Mouse (Mus musculus): ENCODE results near the gene Brf1. TPM values are rescaled to one million over a fixed set of nuclear protein-coding genes. Genes with fewer than 3 reads are reported as not detected.

The Brf1 gene
- polyA plus RNA-seq, 1 experiment: 67.8 TPM

DNA sequence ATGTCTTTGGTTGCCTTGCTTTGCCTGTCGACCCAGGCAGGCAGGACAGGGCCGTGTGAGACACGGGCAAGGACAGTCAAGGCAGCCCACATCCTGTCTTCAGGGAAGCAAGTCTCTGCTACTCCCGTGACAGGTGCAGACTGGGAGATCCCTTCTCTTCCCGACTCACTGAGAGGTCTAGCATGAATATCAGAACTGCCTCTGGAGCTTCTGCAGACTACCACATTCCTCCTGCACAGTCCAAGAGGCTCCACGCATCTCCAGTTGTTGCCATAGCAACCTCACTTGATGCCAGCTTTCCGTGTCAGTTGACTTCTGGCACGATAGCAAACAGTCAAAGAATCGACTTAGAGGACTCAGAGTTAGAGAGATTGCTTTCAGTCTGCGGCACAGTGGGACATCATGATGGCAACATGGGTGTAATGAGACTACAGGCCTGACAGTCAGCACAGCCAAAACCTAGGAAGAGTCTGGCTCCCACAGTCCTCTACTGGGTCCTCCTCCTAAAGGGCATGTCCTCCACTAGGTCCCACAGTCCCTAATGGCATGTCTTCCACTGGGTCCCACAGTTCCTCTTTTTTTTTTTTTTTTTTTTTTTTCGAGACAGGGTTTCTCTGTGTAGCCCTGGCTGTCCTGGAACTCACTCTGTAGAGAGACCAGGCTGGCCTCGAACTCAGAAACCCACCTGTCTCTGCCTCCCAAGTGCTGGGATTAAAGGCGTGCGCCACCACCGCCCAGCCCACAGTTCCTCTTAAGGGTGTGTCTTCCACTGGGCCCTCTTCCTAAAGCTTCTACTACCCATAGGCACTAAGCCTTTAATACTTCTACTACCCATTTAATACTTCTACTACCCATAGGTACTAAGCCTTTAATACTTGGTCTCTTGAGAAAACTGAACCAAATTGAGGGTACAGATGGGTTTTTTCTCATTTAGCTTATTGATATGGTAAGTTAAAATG lies 41.3 kb upstream of the Brf1 start:
- TF ChIP-seq CTCF (IDR thresholded peaks at IDR 0.05; ENCODE audit: control insufficient read depth, insufficient read depth, insufficient replicate concordance, low read depth, low read length): no peak
- no peak for TF ChIP-seq POLR2A (IDR thresholded peaks at IDR 0.05; ENCODE audit: control insufficient read depth, low read depth, low read length)
- Histone ChIP-seq H3K36me3 (ENCODE audit: control insufficient read depth, insufficient read depth, low read length) (no peaks in the 10 kb centered on the region), H3K4me1 (ENCODE audit: control insufficient read depth, insufficient read depth, low read length) (peaks cover 2% of the 10 kb centered on the region), H3K27me3 (ENCODE audit: control insufficient read depth, insufficient read depth, low read length) (no peaks in the 10 kb centered on the region), H3K4me3 (ENCODE audit: control insufficient read depth, low read depth, low read length) (no peak overlapping the region), H3K27ac (ENCODE audit: control insufficient read depth, insufficient read depth, low read depth, low read length) (no peak overlapping the region)

DNA sequence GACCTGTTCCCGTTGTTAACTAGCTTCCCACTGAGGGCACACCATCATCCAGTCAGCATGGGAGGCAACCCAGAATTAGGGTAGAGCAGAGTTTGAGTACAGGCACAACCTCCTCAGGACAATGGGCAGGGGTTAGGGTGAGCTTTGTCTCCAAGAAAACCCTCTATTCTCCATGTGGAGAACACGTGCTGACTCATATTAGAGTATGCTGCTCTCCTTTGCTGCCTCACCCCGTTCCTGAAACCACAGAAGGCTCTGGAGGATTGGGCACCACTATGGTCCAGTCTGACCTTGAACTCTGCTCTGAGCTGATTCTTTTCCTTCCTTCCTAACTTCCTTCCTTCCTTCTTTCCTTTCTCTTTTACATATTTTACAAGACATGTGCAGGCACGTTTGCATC lies 37.9 kb upstream of the Brf1 start:
- H3K4me3 ChIP-seq (ENCODE audit: control insufficient read depth, low read depth, low read length): no peak overlapping the region
- TF ChIP-seq CTCF (IDR thresholded peaks at IDR 0.05; ENCODE audit: control insufficient read depth, insufficient read depth, insufficient replicate concordance, low read depth, low read length) (no peak), POLR2A (IDR thresholded peaks at IDR 0.05; ENCODE audit: control insufficient read depth, low read depth, low read length) (no peak)
- H3K4me1 ChIP-seq (ENCODE audit: control insufficient read depth, insufficient read depth, low read length): peaks cover 2% of the 10 kb centered on the region; the same call in 1 of the 2 replicates

DNA sequence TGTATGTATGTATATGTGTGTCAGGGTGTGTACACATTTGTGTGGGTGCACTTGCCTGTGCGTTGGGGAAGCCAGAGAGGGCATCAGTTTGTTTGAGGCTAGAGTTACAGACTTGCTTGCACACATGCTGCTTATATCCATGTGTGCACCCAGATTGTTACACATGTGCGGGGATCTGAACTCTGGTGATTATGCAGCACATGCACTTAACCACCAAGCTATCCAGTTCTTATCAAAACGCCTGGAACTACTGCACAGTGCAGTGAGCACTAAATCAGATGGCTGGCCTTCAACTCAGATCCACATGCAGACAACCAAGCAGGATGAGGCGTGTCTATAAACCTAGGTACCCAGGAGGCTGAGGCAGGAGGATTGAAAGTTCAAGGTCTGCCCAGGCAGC lies 36.5 kb upstream of the Brf1 start:
- H3K4me1 ChIP-seq (ENCODE audit: control insufficient read depth, insufficient read depth, low read length): peaks cover 4% of the 10 kb centered on the region
- TF ChIP-seq POLR2A (IDR thresholded peaks at IDR 0.05; ENCODE audit: control insufficient read depth, low read depth, low read length): no peak
- TF ChIP-seq CTCF (IDR thresholded peaks at IDR 0.05; ENCODE audit: control insufficient read depth, insufficient read depth, insufficient replicate concordance, low read depth, low read length): no peak
- H3K4me3 ChIP-seq (ENCODE audit: control insufficient read depth, low read depth, low read length): no peak overlapping the region
- no peak overlapping the region for H3K27ac ChIP-seq (ENCODE audit: control insufficient read depth, insufficient read depth, low read depth, low read length)
- no peaks in the 10 kb centered on the region for H3K36me3 ChIP-seq (ENCODE audit: control insufficient read depth, insufficient read depth, low read length)
- H3K27me3 ChIP-seq (ENCODE audit: control insufficient read depth, insufficient read depth, low read length): no peaks in the 10 kb centered on the region

More for the DNA sequence above, 37.9 kb upstream of the Brf1 start:
- no peak overlapping the region for H3K27ac ChIP-seq (ENCODE audit: control insufficient read depth, insufficient read depth, low read depth, low read length)
- H3K27me3 ChIP-seq (ENCODE audit: control insufficient read depth, insufficient read depth, low read length): no peaks in the 10 kb centered on the region
- no peaks in the 10 kb centered on the region for H3K36me3 ChIP-seq (ENCODE audit: control insufficient read depth, insufficient read depth, low read length)

DNA sequence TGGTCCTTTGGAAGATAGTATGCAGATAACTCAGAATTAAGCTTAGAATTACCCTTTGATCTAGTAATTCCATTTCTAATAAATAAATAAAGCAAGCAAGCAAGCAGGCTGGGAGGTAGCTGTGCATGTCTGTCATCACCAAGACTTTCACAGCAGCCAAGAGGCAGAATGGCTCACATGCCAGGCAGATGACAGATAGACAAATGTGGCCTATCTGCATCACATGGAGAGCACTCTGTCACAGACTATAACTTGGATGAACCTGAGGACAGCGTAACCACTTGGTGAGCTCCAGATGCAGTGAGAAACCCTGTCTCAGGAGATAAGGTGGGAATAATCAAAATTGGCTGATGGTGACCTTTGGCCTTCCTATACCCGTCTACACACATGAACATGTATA lies 34.6 kb upstream of the Brf1 start:
- TF ChIP-seq CTCF (IDR thresholded peaks at IDR 0.05; ENCODE audit: control insufficient read depth, insufficient read depth, insufficient replicate concordance, low read depth, low read length) (no peak), POLR2A (IDR thresholded peaks at IDR 0.05; ENCODE audit: control insufficient read depth, low read depth, low read length) (no peak)
- Histone ChIP-seq H3K4me3 (ENCODE audit: control insufficient read depth, low read depth, low read length) (no peak overlapping the region), H3K27me3 (ENCODE audit: control insufficient read depth, insufficient read depth, low read length) (no peaks in the 10 kb centered on the region), H3K27ac (ENCODE audit: control insufficient read depth, insufficient read depth, low read depth, low read length) (no peak overlapping the region), H3K36me3 (ENCODE audit: control insufficient read depth, insufficient read depth, low read length) (no peaks in the 10 kb centered on the region), H3K4me1 (ENCODE audit: control insufficient read depth, insufficient read depth, low read length) (peaks cover 3% of the 10 kb centered on the region; the same call in 1 of the 2 replicates)

DNA sequence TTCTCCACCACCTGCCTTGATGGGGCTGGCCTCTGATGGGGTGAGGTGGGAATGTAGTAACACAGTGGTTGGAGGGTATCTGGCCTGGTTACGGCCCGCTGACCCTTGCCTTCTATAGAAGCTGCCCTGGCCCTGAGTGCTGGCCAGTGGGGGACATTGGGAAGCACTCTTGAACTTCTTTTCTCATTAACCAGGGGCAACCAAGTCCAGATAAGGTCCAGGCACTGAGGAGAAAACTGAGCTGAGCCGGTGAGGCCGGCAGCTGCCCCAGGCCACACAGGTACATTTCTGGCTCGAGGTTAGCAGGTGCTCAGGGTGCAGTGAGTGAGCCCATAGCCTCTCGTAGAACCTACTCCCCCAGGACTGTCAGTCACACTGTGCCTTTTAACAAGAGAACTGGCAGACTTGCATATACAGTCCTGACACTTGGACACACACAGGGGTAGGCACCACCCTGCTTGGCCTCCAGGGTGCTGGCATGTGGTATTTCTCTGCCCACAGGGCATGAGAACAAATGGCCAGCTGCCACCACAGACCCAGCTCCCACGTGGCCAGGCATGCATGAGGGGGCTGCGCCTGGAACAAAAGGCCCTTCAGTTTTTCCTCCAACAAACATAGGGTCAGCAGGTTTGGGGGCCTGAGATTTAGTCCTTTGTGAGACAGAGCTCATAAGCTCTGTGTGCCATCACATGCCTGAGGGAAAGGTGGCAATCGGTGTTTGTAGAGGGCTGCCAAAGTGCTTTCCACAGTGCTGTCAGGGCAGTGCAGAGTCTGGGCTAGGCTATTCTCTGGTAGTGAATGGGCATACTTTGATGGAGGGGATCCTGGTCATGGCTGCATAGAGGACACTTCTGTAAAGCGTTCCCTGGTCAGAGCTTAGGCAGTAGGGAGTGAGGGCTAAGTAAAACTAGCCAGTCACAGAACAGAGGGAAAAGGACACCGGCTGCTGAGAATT lies 32.1 kb upstream of the Brf1 start:
- no peak overlapping the region; the same call in 1 of the 2 replicates for H3K27ac ChIP-seq (ENCODE audit: control insufficient read depth, insufficient read depth, low read depth, low read length)
- no peak overlapping the region for H3K4me3 ChIP-seq (ENCODE audit: control insufficient read depth, low read depth, low read length)
- H3K36me3 ChIP-seq (ENCODE audit: control insufficient read depth, insufficient read depth, low read length): no peaks in the 10 kb centered on the region
- H3K4me1 ChIP-seq (ENCODE audit: control insufficient read depth, insufficient read depth, low read length): peaks cover 3% of the 10 kb centered on the region; the same call in 1 of the 2 replicates
- TF ChIP-seq CTCF (IDR thresholded peaks at IDR 0.05; ENCODE audit: control insufficient read depth, insufficient read depth, insufficient replicate concordance, low read depth, low read length): no peak
- TF ChIP-seq POLR2A (IDR thresholded peaks at IDR 0.05; ENCODE audit: control insufficient read depth, low read depth, low read length): no peak
- no peaks in the 10 kb centered on the region for H3K27me3 ChIP-seq (ENCODE audit: control insufficient read depth, insufficient read depth, low read length)

DNA sequence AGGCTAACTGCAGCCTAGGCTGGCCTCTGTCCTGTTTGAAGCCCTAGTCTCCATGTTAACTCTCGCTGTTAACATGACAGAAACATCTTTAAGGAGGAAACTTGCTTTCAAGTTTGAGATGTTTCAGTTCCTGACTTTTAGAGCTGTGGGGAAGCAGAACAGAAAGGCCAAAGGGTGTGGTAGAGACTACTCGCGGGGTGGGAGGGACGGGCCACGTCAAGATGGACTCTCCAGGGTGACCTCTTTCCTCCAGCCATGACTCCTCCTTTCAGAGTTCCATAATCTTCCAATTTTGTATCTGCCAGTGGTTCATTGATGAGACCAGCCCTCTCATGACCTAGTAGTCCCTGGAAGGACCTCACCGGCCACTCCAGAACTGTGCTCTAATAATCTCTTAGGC lies 30.9 kb upstream of the Brf1 start:
- Histone ChIP-seq H3K27ac (ENCODE audit: control insufficient read depth, insufficient read depth, low read depth, low read length) (no peak overlapping the region), H3K4me1 (ENCODE audit: control insufficient read depth, insufficient read depth, low read length) (peaks cover 3% of the 10 kb centered on the region; the same call in 1 of the 2 replicates), H3K4me3 (ENCODE audit: control insufficient read depth, low read depth, low read length) (no peak overlapping the region), H3K36me3 (ENCODE audit: control insufficient read depth, insufficient read depth, low read length) (no peaks in the 10 kb centered on the region), H3K27me3 (ENCODE audit: control insufficient read depth, insufficient read depth, low read length) (no peaks in the 10 kb centered on the region)
- no peak for TF ChIP-seq CTCF (IDR thresholded peaks at IDR 0.05; ENCODE audit: control insufficient read depth, insufficient read depth, insufficient replicate concordance, low read depth, low read length)
- no peak for TF ChIP-seq POLR2A (IDR thresholded peaks at IDR 0.05; ENCODE audit: control insufficient read depth, low read depth, low read length)
